9 mouse cellular contexts compared by ENCODE assay signal in genomic region chr4:119809245-119809644, GRCm38 (mm10).
DNase-seq lines count a peak whose midpoint lies in the region; ATAC-seq and TF ChIP-seq lines count a peak whose summit lies in the region.
"Had no signal": no experiment of that assay in that cellular context is flagged by ENCODE, and none has a peak within 500 bp of the region (broad histone marks: within the 10 kb centered on the region; RNA-seq: fewer than 3 reads in every experiment).

No protein-coding gene starts in this region.

- H3K27ac ChIP-seq in layer of hippocampus, adult 2 months = no peak overlapping the region
- H3K27ac ChIP-seq in CH12.LX (ENCODE audit: insufficient read depth, low read depth) = no peak overlapping the region
- no peak overlapping the region for H3K27ac ChIP-seq in forebrain, embryonic 14.5 days (ENCODE audit: low read depth, low read length)
- H3K27ac ChIP-seq in midbrain, embryonic 14.5 days (replicated peaks; ENCODE audit: low read depth, low read length) = no peak overlapping the region

- H3K36me3 ChIP-seq in CH12.LX (replicated peaks in 1 of 2; ENCODE audit: control insufficient read depth in 1 of 2, insufficient read depth in 1 of 2, low read length in 1 of 2) = no peaks in the 10 kb centered on the region
- no peaks in the 10 kb centered on the region for H3K36me3 ChIP-seq in forebrain, embryonic 14.5 days (ENCODE audit: control insufficient read depth, insufficient read depth, low read length)
- H3K36me3 ChIP-seq in midbrain, embryonic 14.5 days (ENCODE audit: control insufficient read depth, insufficient read depth, low read length) = no peaks in the 10 kb centered on the region

- H3K79me2 ChIP-seq in CH12.LX (replicated peaks; ENCODE audit: control insufficient read depth, extremely low read depth, insufficient read depth, poor library complexity, severe bottlenecking) = no peaks in the 10 kb centered on the region

- dilution Hi-C loops in CH12.LX (cut with MboI; ENCODE audit: extremely low pct_ligation_motif_present, extremely low pct_unique_long_range_greater_than_20kb, low sequenced_read_pairs) = no loop called here

- WGBS in forebrain, embryonic 14.5 days = 29% methylated on average over 5 of the region's 5 CpGs
- 24% methylated on average over 5 of the region's 5 CpGs for WGBS in midbrain, embryonic 14.5 days

- peak; percentile 76 for TF ChIP-seq RAD21 in CH12.LX (IDR thresholded peaks at IDR 0.05; ENCODE audit: low read depth, low read length)

- H3K27me3 ChIP-seq in CH12.LX (replicated peaks) = no peaks in the 10 kb centered on the region
- no peaks in the 10 kb centered on the region for H3K27me3 ChIP-seq in forebrain, embryonic 14.5 days (replicated peaks; ENCODE audit: control insufficient read depth, insufficient read depth, low read length)
- no peaks in the 10 kb centered on the region for H3K27me3 ChIP-seq in midbrain, embryonic 14.5 days (ENCODE audit: control insufficient read depth, insufficient read depth, low read length)

- H3K4me3 ChIP-seq in layer of hippocampus, adult 2 months = no peak overlapping the region
- no peak overlapping the region for H3K4me3 ChIP-seq in CH12.LX (replicated peaks in 1 of 3; ENCODE audit: low read depth in 2 of 3, low read length in 2 of 3, poor library complexity in 1 of 3)
- no peak overlapping the region for H3K4me3 ChIP-seq in forebrain, embryonic 14.5 days (ENCODE audit: low read depth, low read length)
- no peak overlapping the region for H3K4me3 ChIP-seq in midbrain, embryonic 14.5 days (replicated peaks; ENCODE audit: low read depth, low read length)
- H3K4me3 ChIP-seq: erythroblast, embryonic 14.5 days had no signal

- DNase-seq in layer of hippocampus, adult 2 months (ENCODE audit: low spot score in 2 of 2) = peak in 1 of 2 experiments; percentile 48
- no peak for DNase-seq in layer of hippocampus, postnatal 36 days
- DNase-seq in CH12.LX (ENCODE audit: extremely low read depth) = peak; percentile 82
- peak; percentile 55 for DNase-seq in adipocyte (ENCODE audit: low spot score)
- peak; percentile 86 for DNase-seq in forebrain, embryonic 14.5 days (ENCODE audit: low spot score)
- DNase-seq in midbrain, embryonic 14.5 days = peak; percentile 89
- DNase-seq in ovary, postnatal 10 days (ENCODE audit: low spot score) = no peak

- ATAC-seq in forebrain, embryonic 14.5 days = peak; percentile 57; the same call in 1 of the 2 replicates
- ATAC-seq in midbrain, embryonic 14.5 days (ENCODE audit: low FRiP score, low TSS enrichment) = no peak
- ATAC-seq in erythroid progenitor cell, adult 5-6 weeks (replicated peaks; ENCODE audit: low FRiP score, poor library complexity, severe bottlenecking) = no peak

- no peak for TF ChIP-seq POLR2A in CH12.LX (IDR thresholded peaks at IDR 0.05; ENCODE audit: low read depth, low read length)

- TF ChIP-seq EP300 in CH12.LX (IDR thresholded peaks at IDR 0.05; ENCODE audit: low read length) = 0 out of 2 replicates have a peak, but pooled peaks have one; percentile 18

- peak; percentile 85 for TF ChIP-seq CTCF in layer of hippocampus, adult 2 months (conservative IDR thresholded peaks at IDR 0.05)
- peak; percentile 75 to 85 for TF ChIP-seq CTCF in CH12.LX (conservative IDR thresholded peaks at IDR 0.05 in 1 of 2, IDR thresholded peaks at IDR 0.05 in 1 of 2; ENCODE audit: low read depth in 2 of 2, low read length in 2 of 2)

- no peak overlapping the region for H3K9ac ChIP-seq in CH12.LX (ENCODE audit: insufficient read depth, low read depth)
- no peak overlapping the region for H3K9ac ChIP-seq in forebrain, embryonic 14.5 days (ENCODE audit: low read length)
- H3K9ac ChIP-seq in midbrain, embryonic 14.5 days (replicated peaks; ENCODE audit: low read length) = no peak overlapping the region

- no peak overlapping the region for H3K4me2 ChIP-seq in CH12.LX (ENCODE audit: insufficient read depth, low read depth, poor library complexity, severe bottlenecking)
- no peak overlapping the region for H3K4me2 ChIP-seq in forebrain, embryonic 14.5 days (ENCODE audit: low read length)
- H3K4me2 ChIP-seq in midbrain, embryonic 14.5 days (ENCODE audit: low read length) = no peak overlapping the region

- no peaks in the 10 kb centered on the region for H3K9me3 ChIP-seq in CH12.LX (replicated peaks; ENCODE audit: low read length)
- no peaks in the 10 kb centered on the region for H3K9me3 ChIP-seq in forebrain, embryonic 14.5 days (replicated peaks; ENCODE audit: control insufficient read depth, low read length)
- H3K9me3 ChIP-seq in midbrain, embryonic 14.5 days (ENCODE audit: control insufficient read depth, low read length) = no peaks in the 10 kb centered on the region

- in situ Hi-C loops in CH12.LX (cut with MboI; ENCODE audit: low pct_ligation_motif_present, low pct_unique_long_range_greater_than_20kb, low sequenced_read_pairs) = loop anchor here (10.0 kb wide), 1 partner anchor 144 kb away; no protein-coding TSS in a partner anchor

- peaks cover 23 to 78% of the 10 kb centered on the region in 2 experiments for H3K4me1 ChIP-seq in CH12.LX (ENCODE audit: control insufficient read depth in 1 of 2, insufficient read depth in 2 of 2)
- H3K4me1 ChIP-seq in forebrain, embryonic 14.5 days (ENCODE audit: control insufficient read depth, insufficient read depth, low read length) = 0 out of 2 replicates have a peak, but pooled peaks cover 4% of the 10 kb centered on the region
- H3K4me1 ChIP-seq in midbrain, embryonic 14.5 days (ENCODE audit: control insufficient read depth, insufficient read depth, low read length) = peaks cover 13% of the 10 kb centered on the region

TF ChIP-seq in CH12.LX, 34 proteins besides CTCF, POLR2A, EP300 and RAD21:
- TF ChIP-seq PAX5 (IDR thresholded peaks at IDR 0.05; ENCODE audit: low read length) (no peak), HCFC1 (IDR thresholded peaks at IDR 0.05; ENCODE audit: low read depth, low read length) (no peak), IRF4 (IDR thresholded peaks at IDR 0.05; ENCODE audit: low read depth, low read length) (0 out of 2 replicates have a peak, but pooled peaks have one; percentile 20), CHD1 (IDR thresholded peaks at IDR 0.05; ENCODE audit: low read depth, low read length) (no peak), CHD2 (IDR thresholded peaks at IDR 0.05; ENCODE audit: low read length) (no peak), USF2 (conservative IDR thresholded peaks at IDR 0.05; ENCODE audit: low read depth, low read length) (no peak), KAT2A (IDR thresholded peaks at IDR 0.05; ENCODE audit: insufficient replicate concordance, low read length) (no peak), NELFE (IDR thresholded peaks at IDR 0.05; ENCODE audit: low read depth, low read length) (no peak), MEF2A (IDR thresholded peaks at IDR 0.05; ENCODE audit: borderline replicate concordance, low read depth, low read length) (no peak), NRF1 (IDR thresholded peaks at IDR 0.05; ENCODE audit: low read depth, low read length) (no peak), MYC (IDR thresholded peaks at IDR 0.05; ENCODE audit: low read depth, low read length) (0 out of 2 replicates have a peak, but pooled peaks have one; percentile 45), MAZ (IDR thresholded peaks at IDR 0.05; ENCODE audit: low read depth, low read length) (0 out of 2 replicates have a peak, but pooled peaks have one; percentile 43), TCF12 (IDR thresholded peaks at IDR 0.05; ENCODE audit: low read depth, low read length) (no peak), ZC3H11A (IDR thresholded peaks at IDR 0.05; ENCODE audit: low read depth, low read length) (peak; percentile 62), ZNF384 (IDR thresholded peaks at IDR 0.05; ENCODE audit: low read depth, low read length) (no peak), SMC3 (IDR thresholded peaks at IDR 0.05; ENCODE audit: low read depth, low read length) (peak; percentile 90), USF1 (IDR thresholded peaks at IDR 0.05; ENCODE audit: low read depth, low read length) (no peak), UBTF (IDR thresholded peaks at IDR 0.05; ENCODE audit: low read depth, low read length) (no peak), MXI1 (IDR thresholded peaks at IDR 0.05; ENCODE audit: low read depth, low read length) (0 out of 2 replicates have a peak, but pooled peaks have one; percentile 28), SIN3A (IDR thresholded peaks at IDR 0.05; ENCODE audit: low read length) (0 out of 2 replicates have a peak, but pooled peaks have one; percentile 56), ZMIZ1 (IDR thresholded peaks at IDR 0.05; ENCODE audit: low read depth, low read length) (no peak), BHLHE40 (IDR thresholded peaks at IDR 0.05; ENCODE audit: low read depth, low read length) (0 out of 2 replicates have a peak, but pooled peaks have one; percentile 16), RCOR1 (conservative IDR thresholded peaks at IDR 0.05; ENCODE audit: low read depth, low read length) (no peak)

Comparison
In these comparisons a context has a peak if more than half of its experiments do, and no peak if none do; other contexts are left out.
1. DNase-seq: peak in CH12.LX (single experiment), adipocyte (single experiment), forebrain, embryonic 14.5 days (single experiment) and midbrain, embryonic 14.5 days (single experiment); none in layer of hippocampus, postnatal 36 days (0 of 2) and ovary, postnatal 10 days (single experiment).